Mouse (Mus musculus) layer of hippocampus, postnatal 14 days (tissue): ENCODE data around the gene Camta1. TPM values are rescaled to one million over a fixed set of nuclear protein-coding genes. Genes with fewer than 3 reads are reported as not detected.
"Not testable (repeated sequence)": the region's sequence is repeated elsewhere in the genome, so short reads cannot be mapped to it uniquely, and the experiment has no call there.

Source experiments
- DNase-seq, 2 experiments: peaks; one replicate each; pipeline ENCODE4 v3.0.0; 2021 to 2022; ENCODE audit warnings: low spot score in 2 of 2, mixed read lengths in 1 of 2
- total RNA-seq, 2 experiments: library from RNA; stranded (reverse); gene quantifications; 2 replicates each; pipeline ENCODE4 v1.2.3; 2021

Gene Camta1
- total RNA-seq, 2 experiments from 2014 or later, result 230 to 235 TPM

DNA sequence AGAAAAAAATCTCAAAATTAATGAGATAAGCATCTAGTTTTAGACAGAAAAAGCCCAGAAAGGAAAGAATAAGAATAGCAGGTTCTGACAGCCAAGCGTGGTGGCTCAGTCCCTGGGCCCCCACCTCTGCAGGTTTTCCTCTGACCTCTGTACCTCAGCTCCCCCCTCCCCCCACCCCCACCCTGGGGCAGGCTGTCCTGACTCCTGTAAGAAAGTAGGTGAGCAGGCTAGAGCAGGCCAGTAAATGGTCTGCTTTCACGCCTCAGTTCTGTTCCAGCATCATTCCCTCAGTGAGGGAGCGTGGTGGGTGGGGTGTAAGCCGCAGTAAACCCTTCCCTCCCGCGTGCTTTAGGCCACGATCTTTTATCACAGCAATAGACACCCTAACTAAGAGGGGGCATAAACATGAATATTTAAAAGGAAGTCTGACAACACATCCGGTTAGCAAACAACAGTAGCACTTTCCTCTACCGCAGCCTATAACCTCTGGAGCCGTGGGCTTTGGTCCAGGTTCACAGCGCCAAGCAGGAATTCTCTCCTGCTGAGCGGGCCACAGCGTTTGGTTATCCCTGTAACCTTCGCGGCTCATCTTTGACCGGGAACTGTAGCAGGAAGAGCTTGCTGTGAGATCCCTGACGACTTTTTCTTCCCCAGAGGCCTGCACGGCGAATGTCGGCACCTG is 972.3 kb downstream of the Camta1 start:
- no peak for DNase-seq

GRCm38 (mm10) chr4:150888492-150888891 is 973.2 kb downstream of the Camta1 start:
- DNase-seq, result no peak

GRCm38 (mm10) chr4:150887903-150888302 is 973.8 kb downstream of the Camta1 start:
- no peak for DNase-seq

- DNase-seq, result no peak
Measured at GRCm38 (mm10) chr4:150882632-150883031, 979.0 kb downstream of the Camta1 start.

- DNase-seq, result no peak
Measured at GRCm38 (mm10) chr4:150880364-150880763, 981.3 kb downstream of the Camta1 start.

DNA sequence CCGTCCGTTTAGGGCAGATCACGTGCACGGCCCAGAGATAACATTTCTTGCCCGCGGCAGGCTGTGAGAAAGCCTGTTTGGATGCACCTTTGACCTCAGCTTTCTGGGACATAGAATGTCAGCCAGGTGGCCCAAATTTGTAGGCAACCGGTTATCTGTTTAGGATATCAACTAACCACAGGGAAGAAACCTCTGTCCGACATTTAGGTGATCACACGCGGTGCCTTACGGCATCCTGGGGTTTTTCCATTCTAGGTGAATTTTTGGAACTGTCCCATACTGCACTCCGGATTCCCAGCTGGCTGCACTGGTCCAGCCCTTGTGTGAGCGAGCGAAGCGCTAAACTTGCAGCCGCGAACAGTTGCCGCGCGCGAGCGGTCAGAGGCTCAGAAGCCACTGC is 982.0 kb downstream of the Camta1 start:
- DNase-seq, result no peak

- DNase-seq, result no peak
Measured at GRCm38 (mm10) chr4:150875393-150875792, 986.3 kb downstream of the Camta1 start.

DNA sequence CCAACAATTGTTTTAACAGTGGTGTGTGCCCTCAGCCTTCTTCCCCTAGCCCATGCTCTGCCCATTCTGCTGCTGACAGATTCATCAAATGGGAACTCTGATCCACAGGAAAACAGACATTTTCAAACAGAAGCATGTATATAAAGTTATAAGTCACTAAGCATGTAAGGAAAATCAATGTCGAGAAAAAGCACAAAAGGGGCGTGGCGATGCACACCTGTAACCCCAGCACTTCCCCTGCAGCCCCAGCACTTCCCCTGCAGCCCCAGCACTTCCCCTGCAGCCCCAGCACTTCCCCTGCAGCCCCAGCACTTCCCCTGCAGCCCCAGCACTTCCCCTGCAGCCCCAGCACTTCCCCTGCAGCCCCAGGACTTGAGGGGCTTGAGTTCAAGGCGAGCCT is 987.3 kb downstream of the Camta1 start:
- not testable (repeated sequence) for DNase-seq

- no peak for DNase-seq
Measured at GRCm38 (mm10) chr4:150872681-150873080, 989.0 kb downstream of the Camta1 start.

DNA sequence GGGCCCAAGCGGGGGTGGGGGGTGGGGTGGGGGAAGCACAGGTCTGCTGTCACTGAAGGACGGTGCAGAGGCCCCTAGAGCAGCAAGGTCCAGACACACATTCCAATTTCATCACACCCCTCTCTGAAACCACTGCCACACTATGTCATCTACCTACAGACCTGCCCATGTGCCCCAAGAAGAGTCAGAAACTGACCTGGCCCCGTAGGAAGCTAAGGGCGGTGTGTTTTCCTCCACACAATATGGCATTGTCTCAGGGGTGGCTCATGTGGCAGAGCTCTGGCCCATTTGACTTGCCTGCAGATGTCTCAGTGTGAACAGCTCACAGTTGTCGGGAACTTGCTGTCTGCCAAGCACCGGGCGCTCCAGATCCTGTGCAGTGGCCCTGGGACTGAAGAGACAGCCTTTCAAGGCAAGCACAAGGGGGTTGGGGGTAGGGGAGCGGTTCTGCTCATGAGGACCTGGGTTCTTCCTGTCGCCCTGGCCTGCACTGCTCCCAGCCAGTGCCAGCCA is 989.5 kb downstream of the Camta1 start:
- DNase-seq, result peak; percentile 59 to 72

DNA sequence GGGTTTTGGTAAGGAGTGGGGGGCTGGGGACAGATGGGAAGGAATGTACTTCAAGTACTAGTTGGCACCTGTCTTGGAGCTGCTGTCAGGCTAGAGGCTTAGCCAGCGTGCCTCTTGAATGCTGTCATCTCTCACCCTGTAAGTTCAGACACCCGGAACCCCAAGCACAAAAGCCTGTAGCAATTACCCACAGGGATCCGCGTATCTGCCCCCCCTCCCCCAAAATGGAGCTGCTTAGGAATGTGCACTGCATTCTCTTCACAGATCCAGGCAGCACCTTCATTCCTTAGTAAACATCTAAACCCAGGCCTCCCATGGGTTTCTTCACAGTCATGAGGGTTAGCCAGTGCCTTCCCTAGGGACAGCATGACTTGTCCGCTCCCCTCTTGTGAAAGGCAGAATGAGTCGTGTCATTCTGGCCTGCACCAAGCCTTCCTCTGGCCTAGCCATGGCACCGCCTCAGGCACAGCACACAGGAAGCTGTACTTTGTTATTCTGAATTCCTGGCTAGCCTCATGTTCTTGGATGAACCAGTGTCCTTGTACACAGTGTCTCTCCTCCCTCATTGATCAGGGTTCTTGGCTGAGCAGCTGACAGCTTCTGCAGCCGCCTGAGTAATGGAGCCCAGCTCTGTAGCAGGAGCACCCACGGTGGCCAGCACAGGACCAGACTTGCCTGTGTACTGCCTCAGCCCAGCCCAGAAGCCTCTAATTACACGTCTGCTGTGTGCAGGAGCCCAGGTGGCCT is 990.1 kb downstream of the Camta1 start:
- DNase-seq, result peak; percentile 36 to 68

DNA sequence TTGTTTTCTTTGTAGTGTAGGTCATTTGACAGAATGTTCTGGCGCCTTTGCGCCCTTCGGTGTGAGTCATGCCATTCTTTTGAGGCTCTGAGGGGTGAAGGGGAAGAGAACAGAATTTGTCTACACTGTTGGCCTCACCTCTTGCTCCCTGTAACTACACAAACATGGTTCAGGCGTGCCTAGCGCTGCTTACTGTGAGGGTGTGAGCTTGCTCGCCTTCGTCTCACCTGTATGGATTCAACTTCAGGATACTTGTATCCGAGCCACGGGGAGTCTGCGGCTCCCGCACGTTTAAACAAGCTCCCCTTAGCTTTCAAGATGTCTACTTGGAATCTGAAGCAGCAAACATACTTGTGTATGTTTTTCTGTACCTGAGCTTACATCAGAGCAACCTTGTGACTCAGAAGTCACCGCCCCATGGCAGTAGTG is 990.7 kb downstream of the Camta1 start:
- no peak for DNase-seq

DNA sequence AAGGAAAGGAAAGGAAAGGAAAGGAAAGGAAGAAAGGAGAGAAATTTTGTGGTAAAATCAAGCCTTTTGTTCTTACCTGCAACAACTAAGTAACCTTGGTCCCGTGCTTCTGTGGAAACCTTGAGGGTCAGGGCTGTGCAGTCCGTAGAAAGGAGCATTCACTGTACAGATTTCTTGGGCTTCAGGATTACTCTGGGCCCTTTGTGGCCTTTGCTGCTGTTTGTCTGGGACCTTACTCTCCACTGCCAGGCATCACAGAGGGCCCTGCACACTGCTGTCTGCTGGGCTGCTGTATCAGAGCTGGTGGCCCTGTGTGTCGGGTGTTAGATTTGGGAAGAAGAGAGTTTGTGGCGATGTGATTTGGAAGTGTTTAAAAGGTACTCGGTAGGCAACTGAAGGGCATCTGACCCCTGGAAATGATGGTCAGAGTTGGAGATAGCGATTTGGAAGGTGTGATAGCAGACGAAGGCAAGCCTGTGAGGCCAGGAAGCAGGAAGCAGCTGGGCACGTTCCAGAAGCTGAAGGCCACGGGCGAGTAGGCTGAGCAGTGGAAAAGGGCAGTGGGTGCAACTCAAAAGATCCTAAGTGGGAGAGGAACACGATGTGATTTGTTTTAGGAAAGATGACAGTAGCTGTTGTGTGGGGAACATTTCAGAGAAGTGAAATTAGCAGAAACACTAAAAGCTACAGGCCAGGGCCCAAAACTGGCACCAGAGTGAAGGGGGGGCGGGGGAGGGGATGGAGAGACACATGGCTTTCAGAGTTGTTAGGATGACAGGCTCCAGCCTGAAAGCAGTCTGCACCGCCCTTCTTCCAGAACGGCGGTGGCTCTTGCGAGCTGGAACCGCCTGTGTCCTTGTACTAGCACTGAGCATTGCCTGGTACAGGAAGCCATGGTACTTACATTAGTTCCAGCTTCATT is 992.1 kb downstream of the Camta1 start:
- no peak for DNase-seq

GRCm38 (mm10) chr4:150868859-150869258 is 992.8 kb downstream of the Camta1 start:
- DNase-seq, result no peak

DNA sequence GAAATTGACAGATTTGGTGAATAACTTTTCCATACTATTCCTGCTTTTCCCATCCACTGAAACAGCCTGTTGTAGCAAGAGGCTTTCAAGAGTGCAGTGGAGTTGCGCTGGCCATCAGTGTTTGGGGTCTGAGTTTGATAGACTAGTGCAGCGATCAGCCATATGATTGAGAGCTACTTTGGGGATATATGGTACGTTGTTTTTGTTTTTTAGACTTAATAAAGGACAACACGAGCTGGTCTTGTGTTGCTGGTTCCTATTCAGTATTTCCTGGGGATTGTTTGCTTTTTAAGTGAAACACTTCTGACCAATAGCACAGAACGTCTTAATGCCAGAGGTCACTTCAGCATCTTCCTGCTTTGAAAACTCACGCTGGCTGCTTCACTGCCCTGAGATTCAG is 993.5 kb downstream of the Camta1 start:
- DNase-seq, result no peak

Other genes starting within 250 kb of the Camta1 start
- gene Dnajc11, start 71.8 kb upstream of the Camta1 start, total RNA-seq, result 10 to 100 TPM; 66.9 to 70.5 TPM
- gene Thap3, start 127.1 kb upstream of the Camta1 start, total RNA-seq, result 10 to 100 TPM; 18.9 to 22.0 TPM
- 10 to 100 TPM; 11.8 to 13.3 TPM for gene Phf13, start 134.4 kb upstream of the Camta1 start, total RNA-seq
- gene Klhl21, start 146.9 kb upstream of the Camta1 start, total RNA-seq, result 10 to 100 TPM; 16.4 to 18.6 TPM
- 10 to 100 TPM; 12.2 to 14.4 TPM for gene Zbtb48, start 165.8 kb upstream of the Camta1 start, total RNA-seq
- under 1 TPM; 0.38 to 0.92 TPM for gene Tas1r1, start 176.7 kb upstream of the Camta1 start, total RNA-seq
- gene Nol9, start 177.4 kb upstream of the Camta1 start, total RNA-seq, result 10 to 100 TPM; 23.4 TPM
- gene Plekhg5, start 210.6 kb upstream of the Camta1 start, total RNA-seq, result 100 to 1,000 TPM; 106 to 115 TPM